Mouse (Mus musculus) natural killer cell, adult 2 months (primary cell): Measurements from ENCODE around the gene Xpo1.
"Not testable (repeated sequence)": the region's sequence is repeated elsewhere in the genome, so short reads cannot be mapped to it uniquely, and the experiment has no call there.

Source experiments
- DNase-seq, 2 experiments: peaks; one replicate each; pipeline ENCODE4 v3.0.0; 2022; ENCODE audit warnings: low spot score in 2 of 2

The Xpo1 gene

GRCm38 (mm10) chr11:23255427-23256193 is at the start of gene Xpo1:
Gene Xpo1, plus strand, starts transcription at chr11:23256041.
- peak; percentile 100 for DNase-seq

- DNase-seq: no peak
These were observed 46.1 kb upstream of the Xpo1 start for GRCm38 (mm10) chr11:23209717-23210116.

GRCm38 (mm10) chr11:23210590-23211510 is 45.0 kb upstream of the Xpo1 start:
- DNase-seq: no peak

GRCm38 (mm10) chr11:23217430-23217829 is 38.4 kb upstream of the Xpo1 start:
- peak in 1 of 2 experiments; percentile 11 for DNase-seq

- no peak for DNase-seq
These were observed 19.8 kb upstream of the Xpo1 start for GRCm38 (mm10) chr11:23236015-23236414.

- DNase-seq: no peak
These were observed 1.9 kb upstream of the Xpo1 start for GRCm38 (mm10) chr11:23253931-23254330.

GRCm38 (mm10) chr11:23254548-23254947 is 1.3 kb upstream of the Xpo1 start:
- no peak for DNase-seq

GRCm38 (mm10) chr11:23255053-23255426 is 801 bp upstream of the Xpo1 start:
- DNase-seq: no peak

- DNase-seq: no peak
These were observed 457 bp downstream of the Xpo1 start for GRCm38 (mm10) chr11:23256194-23256802.

- DNase-seq: peak; percentile 79 to 85
These were observed 1.2 kb downstream of the Xpo1 start for GRCm38 (mm10) chr11:23256803-23257704.

- DNase-seq: no peak
These were observed 3.2 kb downstream of the Xpo1 start for GRCm38 (mm10) chr11:23259073-23259472.

GRCm38 (mm10) chr11:23259481-23259880 is 3.6 kb downstream of the Xpo1 start:
- no peak for DNase-seq

GRCm38 (mm10) chr11:23260186-23260585 is 4.3 kb downstream of the Xpo1 start:
- no peak for DNase-seq

- peak; percentile 22 to 29 for DNase-seq
These were observed 5.6 kb downstream of the Xpo1 start for GRCm38 (mm10) chr11:23261490-23261889.

- no peak for DNase-seq
These were observed 9.1 kb downstream of the Xpo1 start for GRCm38 (mm10) chr11:23264949-23265348.

- DNase-seq: peak; percentile 19 to 49
These were observed 16.2 kb downstream of the Xpo1 start for GRCm38 (mm10) chr11:23271770-23272724.

- DNase-seq: no peak
These were observed 19.9 kb downstream of the Xpo1 start for GRCm38 (mm10) chr11:23275780-23276179.

GRCm38 (mm10) chr11:23284469-23284868 is 28.6 kb downstream of the Xpo1 start:
- no peak for DNase-seq

- not testable (repeated sequence) for DNase-seq
These were observed 33.0 kb downstream of the Xpo1 start for GRCm38 (mm10) chr11:23288866-23289265.

- no peak for DNase-seq
These were observed 41.5 kb downstream of the Xpo1 start for GRCm38 (mm10) chr11:23297379-23297778.
